Mouse (Mus musculus): ENCODE data around the gene Ptprn2. TPM values are rescaled to one million over a fixed set of nuclear protein-coding genes. Genes with fewer than 3 reads are reported as not detected.
A peak's percentile ranks its signal among the peaks of the same experiment; 100 is the strongest.

Ptprn2 gene
- polyA plus RNA-seq, 1 experiment from 2014 or later, result 0.16 TPM

DNA sequence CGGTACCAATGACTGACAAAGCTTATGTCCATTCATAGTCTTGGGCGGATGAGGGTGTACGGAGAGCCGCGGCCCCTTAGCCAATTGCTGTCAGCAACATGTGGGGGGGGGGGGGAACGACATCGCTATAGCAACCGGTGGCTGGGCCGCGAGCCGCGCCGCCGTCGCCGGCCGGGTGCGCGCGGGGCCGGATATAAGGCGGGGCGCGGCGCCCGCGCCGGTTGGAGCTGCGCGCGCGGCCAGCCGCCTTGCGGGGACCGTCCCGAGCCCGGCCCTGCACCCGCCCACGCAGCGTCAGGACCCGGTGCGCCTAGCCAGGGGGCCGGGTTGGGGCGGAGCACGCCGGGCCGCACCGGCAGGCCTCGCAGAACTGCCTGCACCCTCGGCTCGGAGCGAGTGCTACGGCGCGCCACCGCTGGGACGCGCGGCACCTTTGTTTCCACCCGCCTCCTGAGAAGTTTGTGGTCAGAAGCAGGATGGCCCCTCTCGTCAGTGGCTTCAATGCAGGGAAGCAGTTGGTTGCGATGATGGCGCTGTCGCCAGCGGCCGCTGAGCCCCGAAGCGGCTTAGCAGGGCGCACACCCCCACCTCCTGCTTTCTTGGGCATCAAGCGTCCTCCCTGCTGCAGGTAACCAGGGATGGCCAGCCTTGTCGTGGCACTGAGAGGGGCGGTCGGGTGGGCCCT is 668.3 kb downstream of the Ptprn2 start:
- Histone ChIP-seq H3K4me3 (peak overlapping the region; percentile 73), H3K36me3 (no peaks in the 10 kb centered on the region), H3K4me1 (peaks cover 34% of the 10 kb centered on the region), H3K9me3 (no peaks in the 10 kb centered on the region), H3K27me3 (ENCODE audit: insufficient read depth, poor library complexity, severe bottlenecking) (peaks cover 97% of the 10 kb centered on the region), H3K27ac (peak overlapping the region; percentile 62; the same call in 1 of the 2 replicates)
- no peak for DNase-seq (ENCODE audit: low spot score)
- under 1% methylated on average over 73 of the region's 73 CpGs for WGBS

DNA sequence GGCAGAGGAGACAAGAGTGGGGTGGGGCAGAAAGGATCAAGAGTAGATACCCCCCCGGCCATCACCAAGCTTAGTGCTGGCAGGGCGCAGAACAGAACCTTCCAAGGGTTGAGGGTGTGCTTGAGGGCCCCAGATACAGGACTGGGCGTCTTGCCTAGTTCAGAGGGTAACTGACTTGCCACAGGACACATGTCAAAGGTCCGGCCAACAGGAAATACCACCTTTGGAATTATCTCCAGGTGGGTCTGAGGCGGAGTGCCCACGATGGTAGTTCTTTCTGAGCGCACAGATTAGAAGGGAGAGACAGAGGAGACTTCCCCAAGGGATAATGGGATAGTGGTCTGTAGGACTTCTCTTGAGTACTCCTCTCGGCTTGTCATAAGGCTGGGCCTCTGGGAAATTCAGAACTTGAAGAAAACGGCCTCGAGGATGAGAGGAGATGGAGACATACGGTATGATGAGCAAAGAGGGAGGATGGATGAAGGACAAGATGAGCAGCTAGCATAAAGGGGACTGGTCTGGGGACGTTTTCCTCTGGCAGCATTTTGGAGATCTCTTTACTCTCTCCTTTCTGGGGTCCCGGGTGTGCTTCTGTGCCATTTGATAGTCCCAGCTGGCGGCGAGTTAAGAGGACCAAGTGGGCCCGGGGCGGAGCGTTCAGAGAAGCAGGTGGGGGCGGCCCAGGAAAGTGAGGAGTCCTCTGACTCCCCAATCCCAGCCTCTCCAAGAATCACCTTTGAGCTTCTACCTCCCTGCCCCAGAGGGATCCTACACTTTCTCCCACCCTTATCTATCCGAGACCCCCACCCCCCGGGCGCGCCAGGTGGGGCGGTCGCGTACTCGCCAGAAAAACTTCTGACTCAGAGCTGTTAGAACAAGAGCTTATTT is 669.1 kb downstream of the Ptprn2 start:
- peaks cover 100% of the 10 kb centered on the region for H3K27me3 ChIP-seq (ENCODE audit: insufficient read depth, poor library complexity, severe bottlenecking)
- H3K4me3 ChIP-seq, result peak overlapping the region; percentile 73
- DNase-seq (ENCODE audit: low spot score), result no peak
- no peaks in the 10 kb centered on the region for H3K36me3 ChIP-seq
- 2% methylated on average over 27 of the region's 27 CpGs for WGBS
- peaks cover 41% of the 10 kb centered on the region for H3K4me1 ChIP-seq
- no peaks in the 10 kb centered on the region for H3K9me3 ChIP-seq
- H3K27ac ChIP-seq, result peak overlapping the region; percentile 62; the same call in 1 of the 2 replicates

- H3K9me3 ChIP-seq, result no peaks in the 10 kb centered on the region
- H3K36me3 ChIP-seq, result no peaks in the 10 kb centered on the region
- DNase-seq (ENCODE audit: low spot score), result no peak
- 3% methylated on average over 33 of the region's 33 CpGs for WGBS
- H3K4me1 ChIP-seq, result peaks cover 50% of the 10 kb centered on the region
- H3K27me3 ChIP-seq (ENCODE audit: insufficient read depth, poor library complexity, severe bottlenecking), result peaks cover 100% of the 10 kb centered on the region
- H3K4me3 ChIP-seq, result peak overlapping the region; percentile 27; the same call in 1 of the 2 replicates
- no peak overlapping the region for H3K27ac ChIP-seq
Measured at GRCm38 (mm10) chr12:117155307-117156220, 670.0 kb downstream of the Ptprn2 start.

DNA sequence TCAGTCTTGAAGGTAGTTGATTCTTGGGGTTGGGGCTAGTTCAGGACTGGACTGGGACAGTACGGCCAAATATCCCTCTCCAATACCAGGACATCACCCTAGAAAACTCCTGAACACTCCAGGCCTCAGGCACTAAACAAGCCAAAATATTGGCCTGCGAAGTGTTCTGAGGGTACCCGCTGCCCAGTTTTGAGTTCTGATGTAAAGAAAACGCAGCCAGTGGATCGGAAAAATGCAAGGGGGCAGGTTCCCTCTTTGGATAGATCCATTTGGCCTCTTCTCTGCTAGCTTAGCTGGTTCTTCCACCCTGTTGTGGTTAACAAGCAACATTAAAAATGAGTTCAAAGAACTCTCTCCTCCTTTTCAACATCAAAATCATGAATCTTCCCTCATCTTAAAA is 670.7 kb downstream of the Ptprn2 start:
- 22% methylated on average over 5 of the region's 5 CpGs for WGBS
- no peaks in the 10 kb centered on the region for H3K9me3 ChIP-seq
- H3K27me3 ChIP-seq (ENCODE audit: insufficient read depth, poor library complexity, severe bottlenecking), result peaks cover 100% of the 10 kb centered on the region
- peaks cover 44% of the 10 kb centered on the region for H3K4me1 ChIP-seq
- H3K4me3 ChIP-seq, result peak overlapping the region; percentile 16; the same call in 1 of the 2 replicates
- no peak for DNase-seq (ENCODE audit: low spot score)
- no peak overlapping the region for H3K27ac ChIP-seq
- no peaks in the 10 kb centered on the region for H3K36me3 ChIP-seq

GRCm38 (mm10) chr12:117156786-117157185 is 671.3 kb downstream of the Ptprn2 start:
- Histone ChIP-seq H3K27me3 (ENCODE audit: insufficient read depth, poor library complexity, severe bottlenecking) (peaks cover 100% of the 10 kb centered on the region), H3K27ac (no peak overlapping the region), H3K4me1 (peaks cover 43% of the 10 kb centered on the region), H3K36me3 (no peaks in the 10 kb centered on the region), H3K4me3 (no peak overlapping the region), H3K9me3 (no peaks in the 10 kb centered on the region)
- 71% methylated on average over 3 of the region's 3 CpGs for WGBS
- no peak for DNase-seq (ENCODE audit: low spot score)

GRCm38 (mm10) chr12:117157249-117157648 is 671.7 kb downstream of the Ptprn2 start:
- Histone ChIP-seq H3K4me1 (peaks cover 43% of the 10 kb centered on the region), H3K36me3 (no peaks in the 10 kb centered on the region), H3K4me3 (no peak overlapping the region), H3K27me3 (ENCODE audit: insufficient read depth, poor library complexity, severe bottlenecking) (peaks cover 100% of the 10 kb centered on the region), H3K9me3 (no peaks in the 10 kb centered on the region), H3K27ac (no peak overlapping the region)
- 61% methylated on average over 2 of the region's 2 CpGs for WGBS
- no peak for DNase-seq (ENCODE audit: low spot score)

- Histone ChIP-seq H3K4me3 (no peak overlapping the region), H3K9me3 (no peaks in the 10 kb centered on the region), H3K27me3 (ENCODE audit: insufficient read depth, poor library complexity, severe bottlenecking) (peaks cover 99% of the 10 kb centered on the region), H3K36me3 (no peaks in the 10 kb centered on the region), H3K4me1 (peaks cover 37% of the 10 kb centered on the region), H3K27ac (no peak overlapping the region)
- 20% methylated on average over 9 of the region's 9 CpGs for WGBS
- DNase-seq (ENCODE audit: low spot score), result no peak
Measured at GRCm38 (mm10) chr12:117157660-117158386, 672.3 kb downstream of the Ptprn2 start.

- Histone ChIP-seq H3K27me3 (ENCODE audit: insufficient read depth, poor library complexity, severe bottlenecking) (peaks cover 91% of the 10 kb centered on the region), H3K36me3 (no peaks in the 10 kb centered on the region), H3K9me3 (no peaks in the 10 kb centered on the region), H3K4me1 (peaks cover 26% of the 10 kb centered on the region), H3K4me3 (peak overlapping the region; percentile 48), H3K27ac (no peak overlapping the region)
- no peak for DNase-seq (ENCODE audit: low spot score)
- WGBS, result 7% methylated on average over 17 of the region's 17 CpGs
Measured at GRCm38 (mm10) chr12:117158950-117159668, 673.6 kb downstream of the Ptprn2 start.

DNA sequence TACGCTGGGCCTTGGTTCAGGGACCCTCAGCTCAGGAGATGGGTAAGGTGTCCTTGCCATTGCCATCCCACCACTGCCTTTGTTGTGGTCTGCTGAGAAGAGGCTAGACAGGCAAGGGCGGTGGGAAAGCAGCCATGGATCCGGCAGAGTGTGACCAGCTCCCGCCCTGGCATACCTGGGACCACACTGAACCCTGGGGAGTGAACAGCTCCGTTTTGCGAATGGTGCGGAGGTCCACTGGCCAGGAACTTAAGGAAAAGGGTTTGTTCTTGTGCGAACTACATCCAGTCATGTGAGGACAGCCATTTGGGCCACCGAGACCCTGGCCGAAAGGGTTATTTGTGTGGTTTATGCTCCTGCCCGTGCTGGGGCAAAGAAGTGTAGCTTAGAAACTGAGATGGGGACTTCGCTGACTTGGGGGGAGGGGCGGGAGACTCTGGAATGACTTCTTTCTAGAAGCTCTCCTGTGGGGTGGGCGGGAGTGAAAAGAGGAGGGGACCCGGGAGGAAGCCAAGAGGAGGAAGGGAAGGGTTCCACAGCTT is 674.2 kb downstream of the Ptprn2 start:
- no peaks in the 10 kb centered on the region for H3K36me3 ChIP-seq
- peaks cover 20% of the 10 kb centered on the region for H3K4me1 ChIP-seq
- WGBS, result 4% methylated on average over 15 of the region's 15 CpGs
- H3K4me3 ChIP-seq, result peak overlapping the region; percentile 48
- no peak overlapping the region for H3K27ac ChIP-seq
- peaks cover 87% of the 10 kb centered on the region for H3K27me3 ChIP-seq (ENCODE audit: insufficient read depth, poor library complexity, severe bottlenecking)
- H3K9me3 ChIP-seq, result no peaks in the 10 kb centered on the region
- DNase-seq (ENCODE audit: low spot score), result no peak

GRCm38 (mm10) chr12:117160211-117160891 is 674.8 kb downstream of the Ptprn2 start:
- Histone ChIP-seq H3K9me3 (no peaks in the 10 kb centered on the region), H3K36me3 (no peaks in the 10 kb centered on the region), H3K4me1 (peaks cover 20% of the 10 kb centered on the region), H3K4me3 (peak overlapping the region; percentile 48), H3K27ac (no peak overlapping the region), H3K27me3 (ENCODE audit: insufficient read depth, poor library complexity, severe bottlenecking) (peaks cover 86% of the 10 kb centered on the region)
- no peak for DNase-seq (ENCODE audit: low spot score)
- 5% methylated on average over 30 of the region's 30 CpGs for WGBS

DNA sequence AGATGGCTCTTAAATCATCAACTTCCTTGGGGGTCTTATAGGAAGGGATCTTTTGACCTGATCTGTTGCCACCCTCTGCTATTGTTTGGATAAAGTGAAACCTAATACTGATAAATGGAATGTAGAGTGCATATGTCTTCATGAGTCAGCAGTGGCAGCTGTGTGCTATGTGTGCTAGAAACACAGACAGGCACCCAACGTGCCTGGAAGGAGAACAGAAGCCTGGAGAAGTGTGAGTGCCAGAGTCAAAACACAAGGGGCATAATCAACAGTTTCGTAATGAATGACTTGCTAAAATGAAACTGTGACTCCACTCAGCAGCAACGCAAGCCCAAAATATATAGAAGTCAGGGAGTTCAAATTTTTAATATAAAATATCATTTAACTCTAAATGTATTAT is 676.7 kb downstream of the Ptprn2 start:
- Histone ChIP-seq H3K4me1 (peaks cover 16% of the 10 kb centered on the region), H3K9me3 (no peaks in the 10 kb centered on the region), H3K27ac (no peak overlapping the region), H3K27me3 (ENCODE audit: insufficient read depth, poor library complexity, severe bottlenecking) (peaks cover 68% of the 10 kb centered on the region), H3K4me3 (no peak overlapping the region), H3K36me3 (no peaks in the 10 kb centered on the region)
- WGBS, result 69% methylated on average over 3 of the region's 3 CpGs
- DNase-seq (ENCODE audit: low spot score), result no peak

Data from heart, embryonic 10.5 days (tissue).